Mouse (Mus musculus): ENCODE results near the gene Pex11b.

- TF ChIP-seq EP300 (IDR thresholded peaks at IDR 0.05), result no peak
- no peak for TF ChIP-seq CTCF (IDR thresholded peaks at IDR 0.05)
Observed at GRCm38 (mm10) chr3:96594851-96595250, 40.3 kb upstream of the Pex11b start.

Data from lung, postnatal 0 days (tissue).